Comparison of ENCODE assay signal across 8 mouse cellular contexts in genomic region chr17:33928251-33928947, GRCm38 (mm10). TPM values are rescaled to one million over a fixed set of nuclear protein-coding genes. Genes with fewer than 3 reads are reported as not detected.
DNase-seq lines count a peak whose midpoint lies in the region; ATAC-seq and TF ChIP-seq lines count a peak whose summit lies in the region.

No protein-coding gene starts in this region.

- H3K27ac ChIP-seq in embryonic facial prominence, embryonic 13.5 days, result no peak overlapping the region
- no peak overlapping the region for H3K27ac ChIP-seq in intestine, embryonic 14.5 days (ENCODE audit: low read depth)

- no peaks in the 10 kb centered on the region for H3K27me3 ChIP-seq in embryonic facial prominence, embryonic 13.5 days
- no peaks in the 10 kb centered on the region for H3K27me3 ChIP-seq in intestine, embryonic 14.5 days (replicated peaks; ENCODE audit: control insufficient read depth, insufficient read depth, low read length)
- H3K27me3 ChIP-seq in myocyte (ENCODE audit: control insufficient read depth, insufficient read depth, insufficient read length), result no peaks in the 10 kb centered on the region

- peak overlapping the region; percentile 26 for H3ac ChIP-seq in myocyte (ENCODE audit: control insufficient read depth, insufficient read length)

- H3K9me3 ChIP-seq in embryonic facial prominence, embryonic 13.5 days, result no peaks in the 10 kb centered on the region
- H3K9me3 ChIP-seq in intestine, embryonic 14.5 days (ENCODE audit: control insufficient read depth, low read length), result no peaks in the 10 kb centered on the region

- H3K9ac ChIP-seq in embryonic facial prominence, embryonic 13.5 days, result peak overlapping the region; percentile 89
- peak overlapping the region; percentile 55 for H3K9ac ChIP-seq in intestine, embryonic 14.5 days (ENCODE audit: low read length)

- H3K79me2 ChIP-seq in myocyte (ENCODE audit: control insufficient read depth, insufficient read depth), result peaks cover 16% of the 10 kb centered on the region

- 60% methylated on average over 21 of the region's 21 CpGs for WGBS in embryonic facial prominence, embryonic 13.5 days
- 62% methylated on average over 21 of the region's 21 CpGs for WGBS in intestine, embryonic 14.5 days

- H3K36me3 ChIP-seq in embryonic facial prominence, embryonic 13.5 days, result peaks cover 40% of the 10 kb centered on the region
- H3K36me3 ChIP-seq in intestine, embryonic 14.5 days (ENCODE audit: control insufficient read depth, insufficient read depth, low read length), result peaks cover 17% of the 10 kb centered on the region
- H3K36me3 ChIP-seq in myocyte (ENCODE audit: control insufficient read depth, insufficient read depth), result no peaks in the 10 kb centered on the region

- peak; percentile 9 for DNase-seq in kidney, postnatal 10 days
- no peak for DNase-seq in kidney, adult 8-10 months
- no peak for DNase-seq in intestine, embryonic 14.5 days (ENCODE audit: low spot score)
- no peak for DNase-seq in embryo, embryonic 10.5 days (ENCODE audit: low spot score)
- DNase-seq in Muller cell, postnatal 12 days (ENCODE audit: inconsistent ontology term), result no peak

- ATAC-seq in embryonic facial prominence, embryonic 13.5 days (ENCODE audit: insufficient number of reproducible peaks, insufficient read depth, low FRiP score, low TSS enrichment, low read depth), result no peak
- ATAC-seq in intestine, embryonic 14.5 days (replicated peaks; ENCODE audit: low FRiP score, low TSS enrichment, low read depth), result no peak
- ATAC-seq in inflammation-experienced regulatory T-cells, adult 6 months, result no peak

- peak overlapping the region; percentile 92 for H3K4me3 ChIP-seq in embryonic facial prominence, embryonic 13.5 days
- H3K4me3 ChIP-seq in intestine, embryonic 14.5 days (ENCODE audit: low read depth, low read length), result peak overlapping the region; percentile 95
- peak overlapping the region; percentile 82 for H3K4me3 ChIP-seq in myocyte

- peak overlapping the region; percentile 99 for H3K4me2 ChIP-seq in embryonic facial prominence, embryonic 13.5 days
- H3K4me2 ChIP-seq in intestine, embryonic 14.5 days (ENCODE audit: low read length), result peak overlapping the region; percentile 98
- H3K4me2 ChIP-seq in myocyte (ENCODE audit: low read depth), result peak overlapping the region; percentile 85

- H3K4me1 ChIP-seq in embryonic facial prominence, embryonic 13.5 days, result peaks cover 18% of the 10 kb centered on the region
- H3K4me1 ChIP-seq in intestine, embryonic 14.5 days (replicated peaks; ENCODE audit: control insufficient read depth, insufficient read depth, low read length), result peaks cover 17% of the 10 kb centered on the region

- no peak for TF ChIP-seq POLR2A in myocyte (IDR thresholded peaks at IDR 0.05; ENCODE audit: insufficient read length, low read depth)

TF ChIP-seq in myocyte, 11 proteins besides CTCF, POLR2A, EP300 and RAD21:
- TF ChIP-seq CEBPB (IDR thresholded peaks at IDR 0.05; ENCODE audit: insufficient read depth, poor library complexity, severe bottlenecking), result no peak
- no peak for TF ChIP-seq MYOD1 (IDR thresholded peaks at IDR 0.05; ENCODE audit: control insufficient read depth in 1 of 3, insufficient read length in 2 of 3, low read depth in 2 of 3)
- no peak for TF ChIP-seq MYOG (IDR thresholded peaks at IDR 0.05; ENCODE audit: control insufficient read depth in 1 of 3, insufficient read depth in 1 of 3, insufficient read length in 2 of 3, low read depth in 2 of 3)
- TF ChIP-seq E2F4 (IDR thresholded peaks at IDR 0.05; ENCODE audit: insufficient read depth), result no peak
- no peak for TF ChIP-seq REST (IDR thresholded peaks at IDR 0.05; ENCODE audit: insufficient read depth, insufficient read length)
- TF ChIP-seq POLR2AphosphoS2 (IDR thresholded peaks at IDR 0.05; ENCODE audit: insufficient read length, low read depth), result no peak
- TF ChIP-seq SRF (IDR thresholded peaks at IDR 0.05; ENCODE audit: control insufficient read depth, insufficient read length, low read depth), result no peak
- TF ChIP-seq MAX (IDR thresholded peaks at IDR 0.05; ENCODE audit: low read depth), result no peak
- TF ChIP-seq USF1 (IDR thresholded peaks at IDR 0.05; ENCODE audit: low read depth), result no peak
- no peak for TF ChIP-seq TCF3 (IDR thresholded peaks at IDR 0.05; ENCODE audit: insufficient read length, low read depth)
- TF ChIP-seq TCF12 (IDR thresholded peaks at IDR 0.05; ENCODE audit: insufficient read depth, poor library complexity, severe bottlenecking), result no peak
TF ChIP-seq in myocyte: peak in this region for 0.

RNA-seq across cellular contexts. Expression of gene Rgl2, which starts 0.9 kb away (rescaled TPM):
- 61.2 and 63.7 TPM in 2 replicates for polyA plus RNA-seq in embryonic facial prominence, embryonic 13.5 days (2015; fragmentation: Nextera tagmentation; extraction: Ambion mirVana)
- polyA plus RNA-seq in intestine, embryonic 14.5 days (2014; fragmentation: Nextera tagmentation; extraction: Ambion mirVana), result 31.3 and 34.5 TPM in 2 replicates
- polyA plus RNA-seq in myocyte (2012; fragmentation: generic; extraction: Trizol), result 20.1 TPM
- 10 to 100 TPM; 14.3 to 37.4 (median 31.7) TPM for polyA plus RNA-seq in inflammation-experienced regulatory T-cells, adult 6 months (2017; shearing (Covaris generic))

RNA-seq across cellular contexts. Expression of gene Pfdn6, which starts 11.7 kb away (rescaled TPM):
- 176 and 190 TPM in 2 replicates for polyA plus RNA-seq in embryonic facial prominence, embryonic 13.5 days (2015; fragmentation: Nextera tagmentation; extraction: Ambion mirVana)
- polyA plus RNA-seq in intestine, embryonic 14.5 days (2014; fragmentation: Nextera tagmentation; extraction: Ambion mirVana), result 163 and 175 TPM in 2 replicates
- polyA plus RNA-seq in myocyte (2012; fragmentation: generic; extraction: Trizol), result 110 TPM
- polyA plus RNA-seq in inflammation-experienced regulatory T-cells, adult 6 months (2017; shearing (Covaris generic)), result 100 to 1,000 TPM; 114 to 135 (median 124) TPM

RNA-seq across cellular contexts. Expression of gene Wdr46, which starts 12.1 kb away (rescaled TPM):
- polyA plus RNA-seq in embryonic facial prominence, embryonic 13.5 days (2015; fragmentation: Nextera tagmentation; extraction: Ambion mirVana), result 36.2 and 40.7 TPM in 2 replicates
- 28.6 and 31.8 TPM in 2 replicates for polyA plus RNA-seq in intestine, embryonic 14.5 days (2014; fragmentation: Nextera tagmentation; extraction: Ambion mirVana)
- 25.9 TPM for polyA plus RNA-seq in myocyte (2012; fragmentation: generic; extraction: Trizol)
- polyA plus RNA-seq in inflammation-experienced regulatory T-cells, adult 6 months (2017; shearing (Covaris generic)), result 10 to 100 TPM in 2 of 3 experiments, 1 to 10 TPM in 1; 6.8 to 11.0 (median 10.1) TPM

RNA-seq across cellular contexts. Expression of gene Zbtb22, which starts 12.7 kb away (rescaled TPM):
- 15.4 and 17.6 TPM in 2 replicates for polyA plus RNA-seq in embryonic facial prominence, embryonic 13.5 days (2015; fragmentation: Nextera tagmentation; extraction: Ambion mirVana)
- 9.4 and 9.8 TPM in 2 replicates for polyA plus RNA-seq in intestine, embryonic 14.5 days (2014; fragmentation: Nextera tagmentation; extraction: Ambion mirVana)
- polyA plus RNA-seq in myocyte (2012; fragmentation: generic; extraction: Trizol), result 31.6 TPM
- polyA plus RNA-seq in inflammation-experienced regulatory T-cells, adult 6 months (2017; shearing (Covaris generic)), result 1 to 10 TPM; 3.7 to 6.8 (median 4.8) TPM

RNA-seq across cellular contexts. Expression of gene Tapbp, which starts 12.7 kb away (rescaled TPM):
- polyA plus RNA-seq in embryonic facial prominence, embryonic 13.5 days (2015; fragmentation: Nextera tagmentation; extraction: Ambion mirVana), result 26.6 and 31.9 TPM in 2 replicates
- polyA plus RNA-seq in intestine, embryonic 14.5 days (2014; fragmentation: Nextera tagmentation; extraction: Ambion mirVana), result 32.3 and 32.5 TPM in 2 replicates
- polyA plus RNA-seq in myocyte (2012; fragmentation: generic; extraction: Trizol), result 50.6 TPM
- 100 to 1,000 TPM; 367 to 428 (median 385) TPM for polyA plus RNA-seq in inflammation-experienced regulatory T-cells, adult 6 months (2017; shearing (Covaris generic))
